Mouse (Mus musculus) heart, embryonic 11.5 days (tissue): ENCODE results near the gene Spata5. TPM values are rescaled to one million over a fixed set of nuclear protein-coding genes. Genes with fewer than 3 reads are reported as not detected.
"Not testable (repeated sequence)": the region's sequence is repeated elsewhere in the genome, so short reads cannot be mapped to it uniquely, and the experiment has no call there.

ENCODE experiments used
- ATAC-seq: fragments of 200-750 bp; cut with Nextera tagmentation; replicated peaks from 2 replicates; pipeline ENCODE4 v1.8.0; 2017; ENCODE audit warnings: moderate library complexity; ENCODE audit not compliant: insufficient number of reproducible peaks, low FRiP score, low TSS enrichment
- H3K27ac ChIP-seq: fragments of 300-500 bp; sonication (generic); 2 replicates; pipeline ENCODE4 v1.5.1; 2014; ENCODE audit warnings: mild to moderate bottlenecking, low read depth, low read length
- H3K27me3 ChIP-seq: fragments of 300-500 bp; sonication (generic); 2 replicates; pipeline ENCODE4 v1.6.1; 2014; ENCODE audit warnings: mild to moderate bottlenecking, low read length, mixed read lengths; ENCODE audit not compliant: control insufficient read depth, insufficient read depth
- H3K36me3 ChIP-seq: fragments of 300-500 bp; sonication (generic); 2 replicates; pipeline ENCODE4 v1.6.1; 2014; ENCODE audit warnings: mild to moderate bottlenecking, low read length, moderate library complexity, mixed read lengths; ENCODE audit not compliant: control insufficient read depth, insufficient read depth
- H3K4me1 ChIP-seq: fragments of 300-500 bp; sonication (generic); 2 replicates; pipeline ENCODE4 v1.6.1; 2014; ENCODE audit warnings: low read length; ENCODE audit not compliant: control insufficient read depth, insufficient read depth
- H3K4me2 ChIP-seq: fragments of 300-500 bp; sonication (generic); 2 replicates; pipeline ENCODE4 v1.6.1; 2014; ENCODE audit warnings: mild to moderate bottlenecking, moderate library complexity
- H3K4me3 ChIP-seq: fragments of 300-500 bp; sonication (generic); 2 replicates; pipeline ENCODE4 v1.5.1; 2014; ENCODE audit warnings: low read depth, low read length
- H3K9ac ChIP-seq: fragments of 300-500 bp; sonication (generic); 2 replicates; pipeline ENCODE4 v1.6.1; 2014; ENCODE audit warnings: mild to moderate bottlenecking, low read depth, low read length, moderate library complexity
- H3K9me3 ChIP-seq: fragments of 300-500 bp; sonication (generic); replicated peaks from 2 replicates; pipeline ENCODE4 v1.6.1; 2016; ENCODE audit warnings: low read length; ENCODE audit not compliant: control insufficient read depth
- WGBS: fragments of 180-500 bp; shearing (Covaris S2); extraction: QIAGEN DNeasy Blood & Tissue Kit; methylation state at CpG from one replicate; pipeline ENCODE4 v1.1.7; 2014; ENCODE audit not compliant: insufficient replicate concordance; 5-methylcytosine and 5-hydroxymethylcytosine counted together
- polyA plus RNA-seq: library from polyadenylated mRNA; unstranded; fragments of >200 nt; fragmentation: Nextera tagmentation; extraction: Ambion mirVana; gene quantifications from 2 replicates; pipeline ENCODE4 v1.2.1, GENCODE M21; 2014

Gene Spata5
- polyA plus RNA-seq, 1 experiment from 2014 or later = 27.8 TPM

DNA sequence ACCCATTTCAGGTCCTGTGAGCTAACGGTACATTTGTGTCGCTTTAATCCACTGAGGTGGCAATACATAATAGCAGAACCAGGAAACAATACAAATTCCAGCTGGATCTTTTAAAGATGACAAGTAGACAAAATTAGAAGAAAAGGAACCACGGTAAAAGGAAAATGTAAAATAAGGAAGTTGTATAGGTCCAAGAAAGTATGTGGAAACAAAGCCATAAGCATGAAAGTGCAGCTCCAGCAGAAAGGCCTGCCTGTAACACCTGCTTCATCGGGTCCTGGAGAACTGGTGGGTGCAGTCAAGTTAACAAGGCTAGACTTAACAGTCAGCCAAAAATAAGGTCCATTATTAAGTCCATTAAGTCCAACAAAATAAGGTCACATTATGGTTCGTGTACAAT lies 164.9 kb downstream of the Spata5 start:
- ATAC-seq = no peak
- Histone ChIP-seq H3K9me3 (no peaks in the 10 kb centered on the region), H3K9ac (no peak overlapping the region), H3K27me3 (no peaks in the 10 kb centered on the region), H3K27ac (no peak overlapping the region), H3K4me1 (peaks cover 10% of the 10 kb centered on the region; the same call in 1 of the 2 replicates), H3K4me2 (no peak overlapping the region), H3K36me3 (no peaks in the 10 kb centered on the region), H3K4me3 (no peak overlapping the region)
- WGBS = 85% methylated on average over 5 of the region's 5 CpGs

DNA sequence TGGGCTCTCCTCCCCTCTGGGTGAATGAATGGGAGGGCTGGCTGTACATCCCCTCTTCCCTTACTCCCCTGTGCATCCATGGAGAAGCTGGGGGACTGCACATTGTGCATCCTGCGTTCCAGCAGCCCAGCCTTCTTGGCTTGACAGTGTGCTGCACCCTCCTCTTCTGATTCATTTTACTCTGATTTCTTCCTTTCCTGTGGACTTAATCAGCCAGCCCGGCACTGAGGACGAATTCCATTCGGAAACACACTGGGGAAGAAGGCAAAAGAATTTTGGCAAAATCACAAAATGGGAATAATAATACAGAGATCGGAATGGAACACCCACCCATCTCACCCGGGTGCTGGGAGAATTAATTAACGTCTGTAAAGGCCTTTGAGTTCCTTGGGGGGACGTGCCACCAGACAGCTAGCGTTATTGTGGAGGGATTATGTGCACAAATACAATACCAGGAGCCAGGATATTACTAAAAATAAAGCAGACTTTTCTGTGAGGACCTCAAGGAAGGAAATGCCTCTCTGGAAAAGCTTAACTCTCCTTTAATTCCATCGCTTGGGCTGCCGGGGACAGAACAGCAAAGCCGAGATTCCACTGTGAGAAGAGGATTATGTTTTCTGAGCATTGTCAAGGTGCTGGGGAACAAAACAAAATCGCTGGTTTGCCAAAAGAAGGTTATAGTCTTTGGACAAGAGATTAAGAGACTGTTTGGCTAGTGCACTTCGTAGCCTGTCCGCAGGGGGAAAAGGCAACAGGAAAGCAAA lies 166.5 kb downstream of the Spata5 start:
- H3K27ac ChIP-seq = peak overlapping the region; percentile 68
- H3K9ac ChIP-seq = peak overlapping the region; percentile 64
- WGBS = 35% methylated on average over 15 of the region's 15 CpGs
- H3K27me3 ChIP-seq = no peaks in the 10 kb centered on the region
- no peak for ATAC-seq
- H3K36me3 ChIP-seq = no peaks in the 10 kb centered on the region
- H3K9me3 ChIP-seq = no peaks in the 10 kb centered on the region
- peak overlapping the region; percentile 57 for H3K4me2 ChIP-seq
- peaks cover 10% of the 10 kb centered on the region; the same call in 1 of the 2 replicates for H3K4me1 ChIP-seq
- peak overlapping the region; percentile 18; the same call in 1 of the 2 replicates for H3K4me3 ChIP-seq

DNA sequence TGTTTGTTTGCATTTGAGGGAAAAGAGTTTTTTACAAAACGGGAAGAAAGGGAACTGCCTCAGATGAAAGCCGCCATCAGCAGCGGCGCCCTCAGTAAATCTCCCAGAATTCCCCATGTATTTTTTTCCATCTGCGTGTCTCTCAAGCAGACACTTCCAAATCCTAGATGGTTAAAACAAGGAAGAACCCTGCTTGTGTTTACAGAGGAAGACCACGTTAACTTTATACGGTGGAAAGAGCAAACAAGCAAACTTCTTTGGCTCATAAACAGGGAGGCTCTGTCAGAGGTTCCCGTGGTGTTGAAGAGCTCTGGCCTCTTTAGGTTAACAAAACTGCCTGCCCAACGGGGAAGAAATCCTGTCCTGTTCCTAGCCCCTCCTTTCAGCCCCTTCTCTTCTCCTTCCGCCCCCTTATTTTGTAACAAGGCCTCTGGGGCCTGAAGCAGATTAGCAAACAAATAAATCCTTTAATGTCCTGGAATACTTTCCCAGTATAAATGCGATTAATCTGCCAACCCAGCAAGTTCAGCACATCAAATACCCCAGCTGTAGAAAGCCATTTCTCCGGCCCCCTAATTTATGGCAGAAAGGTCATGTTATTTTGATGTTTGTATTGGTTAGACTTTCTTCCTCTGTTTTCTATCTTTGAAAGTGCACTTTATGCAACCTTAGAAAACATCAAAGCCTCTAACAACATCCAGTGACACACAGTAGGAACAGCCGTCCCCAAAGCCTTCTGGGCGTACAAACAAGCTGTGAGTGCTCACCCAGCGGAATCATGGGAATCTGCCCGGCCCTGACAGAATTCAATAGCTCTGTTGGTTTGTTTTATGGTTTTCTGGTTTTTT lies 167.3 kb downstream of the Spata5 start:
- peak overlapping the region; percentile 64 for H3K9ac ChIP-seq

DNA sequence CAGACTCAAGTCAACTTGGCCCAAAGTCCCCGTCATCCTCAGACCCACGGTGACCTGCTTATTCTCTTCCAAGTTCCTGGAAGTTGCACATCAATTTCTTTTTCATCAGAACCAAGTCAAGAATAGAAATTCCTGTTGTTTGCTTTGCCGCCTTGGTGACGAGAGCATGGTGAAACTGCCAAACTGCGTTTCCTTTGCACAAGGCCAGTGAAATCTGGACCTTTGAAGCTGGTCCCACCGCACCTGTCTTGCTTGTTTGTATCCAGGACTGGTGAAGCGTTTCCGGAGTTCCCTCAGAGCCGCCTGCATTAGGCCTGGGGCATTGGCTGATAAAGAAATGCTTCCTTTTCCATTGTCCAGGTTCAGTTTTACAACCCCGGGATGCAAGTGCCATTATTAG lies 176.0 kb downstream of the Spata5 start:
- H3K27me3 ChIP-seq = no peaks in the 10 kb centered on the region
- H3K27ac ChIP-seq = no peak overlapping the region
- no peak overlapping the region for H3K4me2 ChIP-seq
- no peak overlapping the region for H3K9ac ChIP-seq
- no peaks in the 10 kb centered on the region for H3K36me3 ChIP-seq
- 0 out of 2 replicates have a peak, but pooled peaks cover 6% of the 10 kb centered on the region for H3K4me1 ChIP-seq
- H3K9me3 ChIP-seq = no peaks in the 10 kb centered on the region
- 63% methylated on average over 10 of the region's 10 CpGs for WGBS
- no peak overlapping the region for H3K4me3 ChIP-seq
- ATAC-seq = no peak

More for the DNA sequence above, 167.3 kb downstream of the Spata5 start:
- H3K36me3 ChIP-seq = no peaks in the 10 kb centered on the region
- H3K4me3 ChIP-seq = peak overlapping the region; percentile 18; the same call in 1 of the 2 replicates
- H3K27ac ChIP-seq = peak overlapping the region; percentile 68
- WGBS = 42% methylated on average over 16 of the region's 16 CpGs
- peak overlapping the region; percentile 57 for H3K4me2 ChIP-seq
- H3K9me3 ChIP-seq = no peaks in the 10 kb centered on the region
- ATAC-seq = no peak
- H3K4me1 ChIP-seq = peaks cover 10% of the 10 kb centered on the region; the same call in 1 of the 2 replicates
- H3K27me3 ChIP-seq = no peaks in the 10 kb centered on the region

DNA sequence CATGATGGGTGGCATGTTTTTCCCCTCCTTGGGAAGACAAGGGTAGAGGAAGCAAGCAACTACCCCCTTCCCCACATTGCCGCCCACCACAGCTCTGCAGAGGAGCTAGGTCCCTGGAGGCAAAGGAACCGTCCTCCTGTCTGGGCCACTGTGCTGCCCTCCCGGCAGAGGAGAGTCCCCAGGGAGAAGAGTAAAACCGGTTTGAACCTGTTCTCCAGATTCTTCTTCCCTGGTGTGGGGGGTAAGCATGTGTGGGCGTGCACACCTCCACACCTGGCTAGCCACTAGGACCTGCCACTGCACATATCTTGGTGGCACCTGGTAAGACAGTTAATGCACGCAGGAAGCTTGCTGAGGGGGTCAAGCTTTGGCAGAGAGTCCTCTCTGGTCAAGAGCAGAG lies 176.8 kb downstream of the Spata5 start:
- Histone ChIP-seq H3K9me3 (no peaks in the 10 kb centered on the region), H3K27me3 (no peaks in the 10 kb centered on the region), H3K9ac (no peak overlapping the region), H3K4me1 (0 out of 2 replicates have a peak, but pooled peaks cover 6% of the 10 kb centered on the region), H3K4me3 (no peak overlapping the region), H3K4me2 (no peak overlapping the region), H3K27ac (no peak overlapping the region), H3K36me3 (no peaks in the 10 kb centered on the region)
- ATAC-seq = no peak
- WGBS = 65% methylated on average over 6 of the region's 6 CpGs

DNA sequence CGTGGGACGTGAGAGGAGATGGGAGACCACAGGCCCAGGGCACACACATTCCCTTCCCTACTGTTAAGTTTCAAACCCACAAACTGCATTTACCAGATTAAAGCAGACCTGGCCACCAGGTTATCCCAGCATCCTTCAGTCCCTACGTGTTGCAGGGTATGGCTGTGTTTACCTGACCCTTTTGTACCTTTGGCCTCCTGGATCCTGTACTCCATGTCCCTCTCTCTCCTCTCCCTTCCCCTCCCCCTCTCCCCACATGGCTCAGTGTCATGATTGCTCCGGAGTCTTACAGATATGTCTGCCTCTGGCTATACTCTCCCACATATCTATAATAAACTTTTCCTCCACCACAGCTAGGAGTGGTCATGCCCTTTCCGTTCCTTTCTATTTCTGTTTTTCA lies 177.5 kb downstream of the Spata5 start:
- Histone ChIP-seq H3K36me3 (no peaks in the 10 kb centered on the region), H3K9me3 (no peaks in the 10 kb centered on the region), H3K4me1 (0 out of 2 replicates have a peak, but pooled peaks cover 6% of the 10 kb centered on the region), H3K27ac (no peak overlapping the region), H3K4me2 (no peak overlapping the region), H3K9ac (no peak overlapping the region), H3K4me3 (no peak overlapping the region), H3K27me3 (no peaks in the 10 kb centered on the region)
- WGBS = 58% methylated on average over 5 of the region's 5 CpGs
- ATAC-seq = no peak

DNA sequence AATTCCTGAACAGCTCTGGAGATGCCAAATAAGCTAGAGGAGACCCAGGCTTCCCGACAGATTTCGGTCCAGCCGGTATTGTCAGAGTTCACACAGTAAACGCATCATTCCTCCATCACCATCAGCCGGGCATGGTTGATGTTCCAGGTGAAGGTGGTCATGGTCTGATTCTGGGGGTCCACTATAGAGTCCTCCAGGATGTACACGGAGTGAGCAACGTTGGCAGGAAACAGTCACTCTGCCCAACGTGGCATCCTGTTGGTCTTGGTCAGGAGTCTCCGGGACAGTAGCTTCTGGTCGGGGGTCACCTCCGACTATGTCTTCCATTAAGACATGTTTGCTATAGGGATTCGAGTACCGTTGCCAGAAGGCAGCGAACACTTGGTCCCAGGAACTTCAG lies 179.9 kb downstream of the Spata5 start:
- not testable (repeated sequence) for H3K36me3 ChIP-seq, H3K27me3 ChIP-seq, H3K4me2 ChIP-seq, H3K4me3 ChIP-seq, H3K9ac ChIP-seq, ATAC-seq, H3K27ac ChIP-seq, H3K9me3 ChIP-seq, H3K4me1 ChIP-seq
- 87% methylated on average over 14 of the region's 14 CpGs for WGBS

DNA sequence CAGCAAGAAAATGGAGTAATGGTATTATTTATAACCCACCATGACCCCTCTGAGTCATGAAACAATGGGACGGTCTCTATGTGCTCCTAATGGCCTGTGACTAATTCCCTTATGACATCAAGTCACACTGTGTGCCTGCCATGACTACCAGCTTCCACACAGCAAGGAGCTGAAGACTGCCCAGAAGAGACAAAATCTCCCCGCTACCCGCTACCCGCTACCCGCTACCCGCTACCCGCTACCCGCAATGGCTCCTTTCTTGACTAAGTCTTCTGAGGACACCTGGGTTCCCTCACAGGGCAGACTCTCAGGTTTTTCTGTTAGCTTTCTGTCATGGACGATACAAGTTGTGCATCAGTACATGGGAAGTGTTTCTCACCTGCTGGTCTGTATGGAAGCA lies 182.7 kb downstream of the Spata5 start:
- H3K4me2 ChIP-seq = no peak overlapping the region
- no peaks in the 10 kb centered on the region for H3K36me3 ChIP-seq
- no peak for ATAC-seq
- 96% methylated on average over 9 of the region's 9 CpGs for WGBS
- H3K27ac ChIP-seq = no peak overlapping the region
- H3K4me3 ChIP-seq = no peak overlapping the region
- H3K27me3 ChIP-seq = no peaks in the 10 kb centered on the region
- no peak overlapping the region for H3K9ac ChIP-seq
- no peaks in the 10 kb centered on the region for H3K9me3 ChIP-seq
- no peaks in the 10 kb centered on the region for H3K4me1 ChIP-seq
